Mouse (Mus musculus) adrenal gland, adult (tissue): ENCODE results near the gene Mybph.

ENCODE experiments used
- DNase-seq, 2 experiments: peaks; one replicate each; pipeline ENCODE4 v3.0.0; 2022 to 2023; ENCODE audit warnings: low spot score in 1 of 2; ENCODE audit not compliant: inconsistent age in 2 of 2

Gene Mybph

DNA sequence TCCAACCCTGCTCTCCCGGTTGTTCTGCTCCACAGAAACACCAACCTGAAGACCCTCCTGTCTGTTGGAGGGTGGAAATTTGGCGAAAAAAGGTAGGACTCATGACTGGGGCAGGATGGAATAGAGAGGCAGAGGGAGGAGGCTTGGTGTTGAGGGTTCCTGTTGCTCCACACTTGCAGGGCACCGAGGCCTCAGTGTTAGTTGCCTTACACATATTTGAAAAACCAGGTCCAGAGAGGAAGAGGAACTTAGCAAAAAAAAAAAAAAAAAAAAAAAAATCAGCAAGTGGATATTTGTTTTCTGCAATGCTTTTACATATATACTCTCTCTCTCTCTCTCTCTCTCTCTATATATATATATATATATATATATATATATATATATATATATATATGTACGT lies 9.2 kb upstream of the Mybph start:
- DNase-seq, result no peak

DNA sequence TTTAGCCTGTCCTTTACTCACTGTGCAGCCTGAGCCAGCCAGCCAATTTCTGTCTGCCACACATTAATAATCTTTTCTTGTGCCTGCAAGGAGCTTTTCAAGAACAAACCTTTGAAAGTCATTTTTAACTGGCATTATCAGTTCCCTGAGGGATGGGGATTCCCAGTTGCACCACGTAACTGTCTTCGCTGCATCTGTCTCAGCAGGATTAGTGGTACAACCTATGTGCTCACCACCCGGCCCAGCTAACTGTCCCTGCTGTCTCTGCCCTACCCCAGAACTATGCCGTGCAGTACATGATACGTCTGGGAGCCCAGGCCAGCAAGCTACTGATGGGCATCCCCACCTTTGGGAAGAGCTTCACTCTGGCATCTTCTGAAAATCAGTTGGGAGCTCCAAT lies 5.0 kb upstream of the Mybph start:
- DNase-seq, result peak in 1 of 2 experiments; percentile 35

DNA sequence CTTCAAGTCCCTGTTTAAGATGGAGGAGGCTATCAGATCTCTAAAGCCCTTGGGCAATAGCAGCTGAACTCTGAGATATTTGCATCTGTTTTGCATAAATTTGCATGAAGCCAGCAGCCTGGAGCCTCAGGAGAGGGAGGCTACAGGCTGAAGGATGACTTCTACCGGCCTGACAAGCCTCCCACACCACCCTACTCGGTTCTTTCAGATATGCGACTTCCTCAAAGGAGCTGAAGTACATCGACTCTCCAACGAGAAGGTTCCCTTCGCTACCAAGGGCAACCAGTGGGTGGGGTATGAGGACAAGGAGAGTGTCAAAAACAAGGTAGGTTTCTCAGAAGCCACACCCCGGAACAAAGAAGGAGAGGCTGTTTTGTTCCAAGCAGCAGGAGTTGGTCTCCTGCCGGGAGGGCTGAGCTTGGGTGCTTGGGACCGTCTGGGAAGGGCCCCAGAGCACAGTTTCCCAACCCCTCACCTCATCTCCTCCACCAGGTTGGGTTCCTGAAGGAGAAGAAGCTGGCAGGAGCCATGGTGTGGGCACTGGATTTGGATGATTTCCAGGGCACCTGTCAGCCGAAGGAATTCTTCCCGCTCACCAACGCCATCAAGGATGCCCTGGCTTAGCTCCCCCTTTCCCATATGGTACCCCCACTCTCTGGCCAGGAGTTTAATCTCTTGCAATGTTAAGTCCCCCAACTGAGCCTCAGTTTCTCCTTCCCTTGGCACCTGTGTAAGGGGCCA lies 4.1 kb upstream of the Mybph start:
- DNase-seq, result peak in 1 of 2 experiments; percentile 11

DNA sequence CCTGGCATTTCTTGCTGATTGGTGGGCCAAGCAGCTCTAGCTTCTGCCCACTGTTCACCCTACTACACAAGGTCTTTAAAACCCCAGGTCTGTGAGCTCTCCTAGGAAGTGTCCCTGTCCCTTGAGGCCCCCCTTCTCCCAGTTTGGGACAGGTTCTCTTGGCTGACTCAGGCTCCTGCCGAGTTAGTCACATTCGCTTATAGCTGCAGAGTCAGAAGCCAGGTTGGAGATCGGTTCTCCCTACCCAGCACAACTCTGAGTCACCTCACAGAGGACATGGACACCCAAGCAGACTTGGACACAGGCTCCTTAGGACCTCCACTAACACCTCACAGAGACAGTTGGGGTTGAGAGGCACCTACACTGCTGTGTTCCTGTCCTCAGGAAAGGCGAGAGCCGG lies 2.1 kb upstream of the Mybph start:
- peak; percentile 54 to 63 for DNase-seq

DNA sequence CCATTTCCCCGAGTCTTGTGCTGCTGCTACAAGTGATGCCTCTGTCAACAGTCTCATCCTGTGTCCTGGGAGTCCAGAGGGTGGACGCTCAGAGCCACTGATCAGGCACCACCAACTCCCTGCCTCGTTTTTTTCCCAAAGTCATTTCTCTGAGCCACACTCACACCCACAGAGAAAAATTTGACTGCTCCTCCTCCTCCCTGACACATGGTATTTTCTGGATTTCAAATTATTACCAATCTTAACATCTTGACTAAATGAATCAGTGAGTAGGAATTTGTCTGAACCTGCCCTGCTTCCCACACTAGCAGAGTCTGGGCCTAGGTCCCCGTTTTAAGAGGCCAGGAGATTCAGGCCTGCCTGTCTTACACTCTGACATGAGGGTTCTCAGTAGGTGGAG lies 1.2 kb upstream of the Mybph start:
- DNase-seq, result peak in 1 of 2 experiments; percentile 9

DNA sequence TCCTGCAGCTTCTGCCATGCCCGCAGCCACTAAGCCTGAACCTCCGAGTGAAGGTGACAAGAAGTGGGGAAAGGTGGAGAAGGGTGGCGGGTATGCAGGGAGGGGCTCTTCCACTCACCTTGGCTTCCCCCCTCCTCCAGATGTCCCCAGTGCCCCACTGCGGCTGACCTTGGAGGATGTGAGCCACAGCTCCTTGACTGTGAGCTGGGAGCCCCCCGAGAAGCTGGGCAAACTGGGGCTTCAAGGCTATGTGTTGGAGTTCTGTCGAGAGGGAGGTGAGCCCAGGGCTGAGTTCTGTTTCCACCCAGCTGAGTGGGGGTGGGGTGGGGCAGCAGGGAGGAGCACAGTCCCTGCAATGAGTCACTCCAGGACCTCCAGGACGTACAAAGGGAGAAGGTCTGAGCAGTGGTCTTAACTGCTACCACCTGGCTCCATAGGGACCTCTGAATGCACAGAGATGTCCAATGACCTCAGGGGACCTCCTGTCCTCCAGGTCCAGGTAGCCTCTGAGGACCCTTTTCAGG lies 488 bp downstream of the Mybph start:
- peak; percentile 68 to 77 for DNase-seq

DNA sequence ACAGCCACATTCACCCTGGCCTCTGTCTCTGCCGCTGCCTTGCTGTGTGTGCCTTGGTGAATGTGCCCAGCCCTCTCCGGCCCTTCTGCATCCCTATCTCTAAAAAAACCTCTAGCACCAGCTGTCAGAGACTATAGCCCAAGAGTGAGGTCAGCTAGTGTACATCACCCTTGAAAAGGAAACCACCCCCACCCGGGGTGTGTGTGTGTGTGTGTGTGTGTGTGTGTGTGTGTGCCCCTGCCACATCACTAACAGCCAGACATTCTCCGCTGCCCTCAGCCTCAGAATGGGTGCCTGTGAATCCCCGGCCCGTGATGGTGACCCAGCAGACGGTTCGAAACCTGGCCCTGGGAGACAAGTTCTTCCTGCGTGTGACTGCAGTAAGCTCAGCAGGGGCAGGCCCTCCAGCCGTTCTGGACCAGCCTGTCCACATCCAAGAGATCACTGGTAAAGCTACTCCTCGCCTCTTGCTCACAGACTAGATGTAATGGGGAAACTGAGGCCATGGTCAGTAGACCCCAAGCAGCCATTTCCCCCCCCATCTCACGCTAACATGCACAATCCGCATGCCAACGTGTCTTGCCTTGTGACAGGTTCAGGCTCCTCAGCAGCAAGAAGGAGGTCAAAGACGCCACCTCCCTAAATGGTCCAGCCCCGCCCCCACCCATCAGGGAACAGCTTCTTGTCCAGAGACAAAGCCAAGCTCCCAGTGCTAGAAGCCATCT lies 1.2 kb downstream of the Mybph start:
- peak; percentile 31 to 60 for DNase-seq

DNA sequence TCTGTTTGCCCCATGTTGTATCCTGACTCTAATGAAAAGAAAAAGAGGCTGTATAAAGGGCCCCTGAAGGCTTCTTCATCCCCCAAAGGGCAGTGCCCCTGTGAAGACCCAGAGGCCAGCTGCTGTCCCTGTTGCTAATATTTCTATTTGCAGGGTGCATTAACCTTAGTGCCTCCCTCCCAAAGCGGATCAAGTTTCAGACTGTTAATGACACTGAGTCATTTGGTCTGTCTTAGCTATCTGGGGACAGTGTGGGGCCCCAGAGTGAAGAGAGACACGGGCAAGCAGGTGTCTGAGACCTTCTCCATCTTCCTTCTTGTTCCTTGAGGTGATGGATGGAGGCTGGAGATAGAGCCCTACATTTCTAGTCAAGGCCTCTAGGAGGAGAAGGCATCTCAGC lies 1.9 kb downstream of the Mybph start:
- DNase-seq, result peak; percentile 27 to 57

DNA sequence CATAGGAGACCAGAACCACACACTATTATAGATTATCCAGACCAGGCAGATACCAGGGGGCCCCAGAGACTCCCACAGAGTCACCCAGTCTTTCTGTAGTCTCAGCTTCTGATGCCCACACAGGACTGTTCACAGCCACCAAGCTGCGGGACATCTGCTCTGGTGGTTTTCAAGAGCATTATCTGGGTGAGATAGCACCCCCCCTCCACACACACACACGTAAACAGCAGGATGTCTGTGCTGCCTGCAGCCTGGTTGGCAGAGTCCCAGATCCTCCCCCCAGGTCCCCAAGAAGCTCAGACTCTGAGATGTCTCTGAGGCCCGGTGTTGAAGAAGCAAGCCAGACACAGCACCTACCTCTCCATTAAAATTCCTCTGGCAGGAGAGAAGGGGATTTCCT lies 2.3 kb downstream of the Mybph start:
- DNase-seq, result peak in 1 of 2 experiments; percentile 41

DNA sequence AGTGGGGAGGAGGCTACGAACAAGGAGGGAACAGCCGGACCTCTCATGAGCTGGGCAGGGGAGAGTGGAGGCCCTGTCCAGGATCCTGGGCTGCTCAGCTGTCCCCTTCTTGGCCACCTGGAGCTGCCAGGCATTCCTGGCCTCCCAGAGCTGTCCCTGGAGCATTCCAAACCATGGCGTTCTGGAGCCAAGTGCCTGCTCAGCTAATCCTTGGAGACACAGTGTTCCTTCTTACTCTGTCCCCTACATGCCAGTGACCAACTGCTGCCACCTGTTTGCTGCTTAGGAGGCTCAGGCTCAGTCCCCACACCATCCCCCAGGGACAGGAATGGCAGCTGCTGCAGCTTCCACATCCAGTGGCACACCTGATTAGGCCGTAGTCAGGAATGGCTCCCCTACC lies 2.7 kb downstream of the Mybph start:
- peak in 1 of 2 experiments; percentile 56 for DNase-seq

DNA sequence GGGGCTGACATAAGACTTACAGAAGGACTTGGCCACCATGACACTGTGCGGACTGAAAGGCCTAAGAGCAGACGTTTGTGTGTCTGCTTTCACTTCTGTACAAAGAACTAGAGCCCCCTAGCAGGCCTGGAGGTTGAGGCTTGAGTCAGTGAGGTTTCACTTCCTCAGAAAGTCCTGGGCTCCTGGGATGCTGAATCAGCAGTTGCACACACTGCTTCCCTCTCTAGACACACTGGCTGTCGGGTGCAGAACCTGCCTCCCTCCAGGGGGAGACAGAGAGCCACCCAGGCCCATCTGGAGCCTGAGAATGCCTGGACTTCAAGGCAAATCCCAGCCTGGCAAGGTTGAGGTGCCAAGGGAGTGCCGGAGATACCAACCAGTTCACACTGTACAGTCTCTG lies 3.1 kb downstream of the Mybph start:
- peak; percentile 90 to 96 for DNase-seq

DNA sequence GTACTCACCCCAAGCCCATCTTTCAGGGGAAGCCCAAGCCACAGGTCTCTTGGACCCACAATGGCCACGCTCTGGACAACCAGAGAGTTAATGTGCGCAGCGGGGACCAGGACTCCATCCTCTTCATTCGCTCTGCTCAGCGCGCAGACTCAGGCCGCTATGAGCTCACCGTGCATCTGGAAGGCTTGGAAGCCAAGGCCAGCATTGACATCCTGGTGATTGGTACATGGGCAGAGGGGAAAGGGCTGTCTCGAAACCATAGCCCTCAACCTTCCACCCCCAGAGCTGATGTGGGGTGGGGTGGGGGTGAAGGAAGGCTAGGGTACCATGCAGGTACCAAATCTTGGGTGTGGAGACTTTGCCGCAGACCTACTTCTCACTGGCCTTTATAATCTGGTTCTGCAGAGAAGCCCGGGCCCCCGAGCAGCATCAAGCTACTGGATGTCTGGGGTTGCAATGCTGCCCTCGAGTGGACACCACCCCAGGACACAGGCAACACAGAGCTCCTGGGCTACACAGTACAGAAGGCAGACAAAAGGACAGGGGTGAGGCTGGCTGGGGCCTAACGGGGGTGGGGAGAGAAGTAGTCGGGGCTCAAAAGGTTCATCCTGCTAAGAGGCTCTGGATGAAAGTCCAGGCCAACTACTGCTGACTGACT lies 4.2 kb downstream of the Mybph start:
- peak; percentile 33 to 56 for DNase-seq

DNA sequence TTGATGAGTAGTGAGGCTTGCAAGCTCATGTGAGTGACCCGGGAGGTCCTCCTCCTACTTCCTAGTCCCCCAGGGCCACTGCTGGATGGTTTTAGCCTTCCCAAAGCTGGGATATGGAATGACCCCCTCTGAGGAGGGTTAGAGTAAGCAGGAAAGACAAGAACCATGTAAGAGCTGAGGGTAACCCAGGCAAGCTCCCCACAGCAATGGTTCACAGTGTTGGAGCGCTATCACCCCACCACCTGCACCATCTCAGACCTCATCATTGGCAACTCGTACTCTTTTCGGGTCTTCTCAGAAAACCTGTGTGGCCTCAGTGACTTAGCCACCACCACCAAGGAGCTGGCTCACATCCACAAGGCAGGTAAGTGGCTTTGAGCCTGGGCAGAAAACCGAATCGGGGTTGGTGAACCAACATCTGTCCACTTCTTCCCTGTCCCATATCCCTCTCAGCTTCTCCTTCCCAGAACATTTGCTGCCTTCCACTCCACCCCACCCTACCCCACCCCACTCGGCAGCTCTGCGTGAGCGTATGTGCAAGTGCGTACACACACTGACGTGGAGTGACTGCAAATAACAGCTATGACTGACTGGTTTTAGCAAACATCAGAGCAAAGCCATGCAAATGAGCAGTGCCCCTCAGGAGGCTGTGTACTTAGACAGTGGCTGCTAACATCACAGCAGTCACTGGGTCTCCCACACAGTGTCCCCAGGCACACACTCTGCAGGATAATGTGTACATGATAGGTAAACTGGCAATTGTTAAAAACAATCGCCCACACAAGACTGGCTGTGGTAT lies 5.1 kb downstream of the Mybph start:
- peak; percentile 11 to 38 for DNase-seq

DNA sequence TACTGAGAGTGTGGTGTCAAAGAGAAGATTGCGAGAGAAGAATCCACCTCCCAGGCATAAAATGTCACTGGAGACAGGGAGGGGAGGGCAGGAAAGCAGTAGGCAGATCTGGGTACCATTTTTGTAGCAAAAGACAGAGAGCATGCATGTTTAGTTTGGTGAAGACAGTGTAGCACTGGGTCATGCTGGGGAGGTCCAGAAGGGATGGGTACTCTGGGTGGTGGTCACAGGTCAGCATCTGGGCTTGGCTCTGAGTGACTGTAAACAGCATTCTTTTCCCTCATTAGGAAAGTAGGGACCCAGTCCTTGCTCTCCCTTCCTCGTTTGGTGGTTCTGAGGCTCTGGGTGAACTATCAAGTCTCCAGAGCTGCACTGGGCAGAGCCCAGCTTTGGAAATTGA lies 7.2 kb downstream of the Mybph start:
- DNase-seq, result peak in 1 of 2 experiments; percentile 25

DNA sequence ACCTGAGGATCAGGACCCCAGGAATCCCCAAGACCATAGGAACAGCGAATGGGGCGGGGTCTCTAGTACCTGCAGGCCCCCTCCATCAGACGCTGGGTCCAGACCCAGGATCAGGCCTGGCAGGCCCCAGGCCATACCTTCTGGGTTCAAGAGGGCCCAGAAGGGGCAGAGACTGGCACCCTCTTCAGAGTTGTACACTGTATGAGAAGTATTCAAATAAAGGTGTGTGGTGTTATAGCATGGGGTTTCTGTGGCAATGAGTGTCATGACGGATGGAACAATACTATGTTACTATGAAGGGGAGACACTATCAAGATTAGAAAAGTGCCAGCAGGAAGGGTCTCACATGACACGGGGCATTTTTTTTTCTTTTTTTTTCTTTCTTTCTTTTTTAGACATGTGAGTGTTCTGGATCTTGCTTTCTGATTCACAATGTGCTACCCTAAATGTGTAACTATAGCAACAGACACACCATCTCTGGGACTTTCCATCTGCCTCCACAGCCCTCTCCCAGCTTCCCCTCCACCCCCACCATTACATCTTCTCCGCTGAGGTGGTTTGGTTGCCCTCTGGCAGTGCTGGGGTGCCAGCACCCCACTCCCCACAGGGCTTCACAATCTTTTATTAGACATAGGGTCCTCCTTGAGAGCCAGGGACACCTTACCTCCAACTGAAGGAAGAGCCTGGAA lies 7.9 kb downstream of the Mybph start:
- DNase-seq, result peak in 1 of 2 experiments; percentile 27

DNA sequence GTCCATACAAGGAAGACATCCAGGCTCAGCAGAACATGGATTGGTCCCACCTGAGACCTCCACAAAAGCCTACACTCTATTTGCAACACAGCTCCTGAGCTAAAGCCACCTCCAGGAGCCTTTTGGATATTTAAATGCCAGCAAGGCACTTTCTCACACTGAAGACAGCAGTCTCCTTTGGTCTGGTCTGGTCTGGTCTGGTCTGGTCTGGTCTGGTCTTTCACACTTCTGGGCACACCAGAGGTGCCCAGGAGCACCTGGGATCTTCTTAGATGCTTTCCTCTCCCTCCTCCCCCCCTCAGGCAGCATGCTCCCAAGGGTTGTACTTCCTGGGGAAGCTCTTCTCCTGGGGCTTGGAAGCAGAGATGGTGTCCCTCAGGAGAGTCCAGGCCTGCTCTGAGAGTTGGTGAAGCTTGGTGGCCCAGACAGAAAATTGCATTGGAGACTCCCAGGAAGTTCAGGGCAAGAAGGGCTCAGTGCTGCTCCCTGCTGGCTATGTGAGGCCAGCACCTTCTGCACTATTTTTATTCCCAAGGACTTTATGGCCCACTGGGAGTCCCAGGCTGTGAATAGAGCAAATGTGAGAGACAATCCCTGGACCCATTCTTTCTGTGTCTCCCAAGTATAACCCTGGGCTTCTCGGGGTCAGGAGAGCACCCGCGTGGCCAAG lies 8.6 kb downstream of the Mybph start:
- DNase-seq, result peak in 1 of 2 experiments; percentile 82

DNA sequence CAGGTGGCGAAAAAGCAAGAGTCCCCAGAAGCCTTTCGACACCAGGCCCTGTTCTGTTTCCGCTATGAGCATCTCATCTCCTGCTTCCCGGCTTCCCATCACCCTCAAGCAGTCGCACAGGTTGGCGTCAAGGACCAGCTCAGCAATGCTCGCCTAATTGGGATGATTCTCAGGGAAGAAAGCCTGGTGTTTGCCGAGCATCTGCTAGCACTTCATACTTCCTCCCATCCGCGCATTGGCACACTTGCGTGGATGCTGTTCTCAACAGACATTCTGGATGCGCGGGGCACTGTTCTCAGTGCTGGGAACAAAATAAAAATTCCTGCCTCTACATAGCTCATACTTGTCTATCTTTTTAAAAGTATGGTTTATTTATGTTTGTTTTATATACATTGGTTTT lies 11.0 kb downstream of the Mybph start:
- DNase-seq, result no peak

DNA sequence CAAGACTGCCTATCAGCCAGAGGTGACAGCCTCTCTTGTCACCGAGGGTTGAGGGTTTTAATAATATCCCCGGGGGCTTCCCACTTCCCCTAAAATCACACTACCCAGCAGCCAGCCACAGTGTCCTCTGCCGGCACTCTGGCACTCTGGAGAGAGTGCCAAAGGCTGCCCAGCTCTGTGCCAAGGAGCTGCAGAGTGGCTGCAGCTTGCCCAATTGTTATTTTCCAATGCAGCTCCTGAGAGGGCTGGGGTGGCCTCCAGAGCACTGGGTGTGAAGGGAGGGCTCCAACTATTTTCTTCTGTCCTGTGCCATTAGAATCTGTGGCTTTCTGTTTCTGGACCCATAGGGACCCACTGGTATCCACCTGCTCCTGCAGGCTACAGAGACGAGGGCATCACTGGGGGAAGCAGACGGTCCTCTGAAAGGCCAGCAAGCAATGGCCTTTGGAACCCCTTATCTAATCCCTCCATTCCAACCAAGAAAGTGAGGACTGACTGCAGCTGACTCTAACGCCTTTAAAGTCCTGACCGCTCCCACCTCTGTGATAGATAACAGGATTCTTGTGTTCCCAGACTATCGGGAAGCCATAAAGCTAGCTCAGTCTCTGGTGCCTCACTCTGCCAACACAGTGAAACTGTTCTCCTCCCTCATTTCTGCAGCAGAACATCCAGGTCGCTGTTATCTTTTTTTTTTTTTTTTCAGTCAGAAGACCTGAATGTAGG lies 12.2 kb downstream of the Mybph start:
- peak in 1 of 2 experiments; percentile 80 for DNase-seq

DNA sequence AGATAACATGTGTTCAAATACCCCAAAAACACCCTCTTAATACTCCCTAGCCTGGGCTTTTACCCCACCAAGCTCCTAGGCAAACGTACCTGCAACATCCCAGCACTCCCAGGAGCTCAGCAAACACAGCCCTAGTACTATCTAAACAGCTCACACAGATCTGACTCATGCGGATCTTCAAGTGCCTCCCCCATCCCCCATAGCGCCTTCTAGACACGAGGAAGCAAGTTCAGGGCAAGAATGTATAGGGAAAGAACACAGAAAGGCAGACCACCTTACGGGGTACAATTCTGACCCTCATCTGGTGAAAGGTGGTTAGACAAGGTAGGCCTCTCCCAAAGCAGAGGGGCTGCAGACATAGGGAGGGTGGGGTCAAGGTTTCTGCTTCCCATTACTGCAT lies 12.8 kb downstream of the Mybph start:
- peak in 1 of 2 experiments; percentile 78 for DNase-seq
